Mouse (Mus musculus) adrenal gland, adult 10 weeks (tissue): Measurements from ENCODE around the gene Bco1. TPM values are rescaled to one million over a fixed set of nuclear protein-coding genes. Genes with fewer than 3 reads are reported as not detected.

Source experiments
- polyA plus RNA-seq: library from polyadenylated mRNA; stranded (reverse); fragments of 350-450 nt; fragmentation: Illumina TruSeq; extraction: RNeasy Lipid Tissue Mini Kit (QIAGEN cat#74804); gene quantifications from one replicate; pipeline ENCODE4 v1.2.3, GENCODE M21; 2014; ENCODE audit warnings: low read depth, low replicate concordance

Bco1 gene
- not detected for polyA plus RNA-seq

GRCm38 (mm10) chr8:117095647-117096046, at the start of gene Bco1:
Gene Bco1 (plus strand): TSS chr8:117095854.

GRCm38 (mm10) chr8:117082399-117082872, 13.2 kb upstream of the Bco1 start, which contains the start of gene Pkd1l2:
Gene Pkd1l2 (minus strand): TSS chr8:117082449.

GRCm38 (mm10) chr8:117158135-117158761, 62.6 kb downstream of the Bco1 start, which contains the start of gene Gan:
Gene Gan (plus strand): TSS chr8:117158135.

Other genes starting within 250 kb of the Bco1 start
- gene Cmc2, start 174.4 kb upstream of the Bco1 start, polyA plus RNA-seq, result 17.0 TPM
- 4.4 TPM for gene Cenpn, start 174.1 kb upstream of the Bco1 start, polyA plus RNA-seq
- gene Atmin, start 152.5 kb upstream of the Bco1 start, polyA plus RNA-seq, result 13.3 TPM
- gene 1700030J22Rik, start 116.9 kb upstream of the Bco1 start, polyA plus RNA-seq, result 1.5 TPM
- 232 TPM for gene Gcsh, start 102.3 kb upstream of the Bco1 start, polyA plus RNA-seq
- gene Pkd1l2, start 13.4 kb upstream of the Bco1 start, polyA plus RNA-seq, result not detected
- gene Gan, start 62.3 kb downstream of the Bco1 start, polyA plus RNA-seq, result 5.0 TPM
- gene Cmip, start 161.2 kb downstream of the Bco1 start, polyA plus RNA-seq, result 3.8 TPM